Mouse (Mus musculus) liver, embryonic 14.5 days (tissue): Measurements from ENCODE around the gene Meox1.

Source experiments
- CTCF ChIP-seq: IDR thresholded peaks from 2 replicates; pipeline ENCODE4 v1.5.1; 2016; ENCODE audit warnings: antibody characterized with exemption, low read depth, control low read depth
- EP300 ChIP-seq: IDR thresholded peaks from 2 replicates; pipeline ENCODE4 v1.6.1; 2016; ENCODE audit warnings: antibody characterized with exemption, low read depth

GRCm38 (mm10) chr11:101935743-101936142 lies 41.6 kb upstream of the Meox1 start:
- TF ChIP-seq CTCF (no peak), EP300 (no peak)
